Mouse (Mus musculus) naive thymus-derived CD4-positive, alpha-beta T cell, adult 5 months (primary cell): ENCODE data around the gene 4930449I24Rik. TPM values are rescaled to one million over a fixed set of nuclear protein-coding genes. Genes with fewer than 3 reads are reported as not detected.

ENCODE experiments used
- polyA plus RNA-seq: library from polyadenylated mRNA; unstranded; fragments of 100-300 nt; shearing (Covaris generic); gene quantifications from one replicate; pipeline ENCODE4 v1.2.1, GENCODE M21; 2017

4930449I24Rik gene
- polyA plus RNA-seq: not detected

GRCm38 (mm10) chr5:146502099-146502498 is at the start of gene 4930449I24Rik:
Gene 4930449I24Rik (plus strand): TSS chr5:146502399.

GRCm38 (mm10) chr5:146481665-146482064 is 20.5 kb upstream of the 4930449I24Rik start, which contains the start of gene Gm6408:
Gene Gm6408 (plus strand): TSS chr5:146481965.

GRCm38 (mm10) chr5:146491063-146491462 is 11.1 kb upstream of the 4930449I24Rik start, which contains the start of gene Gm6370:
Gene Gm6370 (plus strand): TSS chr5:146491363.

GRCm38 (mm10) chr5:146513823-146514222 is 11.6 kb downstream of the 4930449I24Rik start, which contains the start of gene Gm3402:
Gene Gm3402 (plus strand): TSS chr5:146514123.

GRCm38 (mm10) chr5:146525501-146525900 is 23.3 kb downstream of the 4930449I24Rik start, which contains the start of gene Gm3404:
Gene Gm3404 (plus strand): TSS chr5:146525801.

GRCm38 (mm10) chr5:146537347-146537746 is 35.1 kb downstream of the 4930449I24Rik start, which contains the start of gene Gm3409:
Gene Gm3409 (plus strand): TSS chr5:146537647.

Other genes with a start within 250 kb of the 4930449I24Rik start
- gene Wasf3, start 117.4 kb upstream of the 4930449I24Rik start, polyA plus RNA-seq: not detected
- gene Gm6408, start 20.4 kb upstream of the 4930449I24Rik start, polyA plus RNA-seq: not detected
- gene Gm6370, start 11.0 kb upstream of the 4930449I24Rik start, polyA plus RNA-seq: not detected
- gene Gm3402, start 11.7 kb downstream of the 4930449I24Rik start, polyA plus RNA-seq: not detected
- gene Gm3404, start 23.4 kb downstream of the 4930449I24Rik start, polyA plus RNA-seq: not detected
- gene Gm3409, start 35.2 kb downstream of the 4930449I24Rik start, polyA plus RNA-seq: not detected
- gene Gm3415, start 53.7 kb downstream of the 4930449I24Rik start, polyA plus RNA-seq: not detected
- not detected for gene Gpr12, start 82.8 kb downstream of the 4930449I24Rik start, polyA plus RNA-seq